Comparison of ENCODE assay signal across 16 mouse cellular contexts in genomic region chr15:93913462-93913861, GRCm38 (mm10).
DNase-seq lines count a peak whose midpoint lies in the region; ATAC-seq lines count a peak whose summit lies in the region.
"Had no signal": no experiment of that assay in that cellular context is flagged by ENCODE, and none has a peak within 500 bp of the region (broad histone marks: within the 10 kb centered on the region; RNA-seq: fewer than 3 reads in every experiment).

No protein-coding gene starts in this region.

- H3K4me2 ChIP-seq in lung, embryonic 15.5 days, result no peak overlapping the region
- H3K4me2 ChIP-seq: embryonic facial prominence, embryonic 13.5 days; heart, embryonic 13.5 days; limb, embryonic 13.5 days had no signal

- H3K4me1 ChIP-seq in lung, embryonic 15.5 days, result peaks cover 9% of the 10 kb centered on the region

- no peak overlapping the region for H3K4me3 ChIP-seq in lung, embryonic 15.5 days
- H3K4me3 ChIP-seq: embryonic facial prominence, embryonic 13.5 days; heart, embryonic 13.5 days; limb, embryonic 13.5 days had no signal

- no peak overlapping the region for H3K27ac ChIP-seq in lung, embryonic 15.5 days
- H3K27ac ChIP-seq: heart, embryonic 13.5 days; limb, embryonic 13.5 days had no signal

- H3K9ac ChIP-seq in lung, embryonic 15.5 days, result no peak overlapping the region
- H3K9ac ChIP-seq: embryonic facial prominence, embryonic 13.5 days; heart, embryonic 13.5 days; limb, embryonic 13.5 days had no signal

- H3K27me3 ChIP-seq in lung, embryonic 15.5 days, result no peaks in the 10 kb centered on the region
- H3K27me3 ChIP-seq: embryonic facial prominence, embryonic 13.5 days; heart, embryonic 13.5 days; limb, embryonic 13.5 days; Patski had no signal

- H3K9me3 ChIP-seq in lung, embryonic 15.5 days, result no peaks in the 10 kb centered on the region
- H3K9me3 ChIP-seq: embryonic facial prominence, embryonic 13.5 days; heart, embryonic 13.5 days; limb, embryonic 13.5 days had no signal

- no peak for DNase-seq in lung, postnatal 25 days (ENCODE audit: low spot score)
- peak; percentile 47 for DNase-seq in brain, adult 2 months (ENCODE audit: low read depth, low spot score)
- no peak for DNase-seq in ovary, postnatal 36 days (ENCODE audit: low spot score)
- no peak for DNase-seq in kidney, adult 11 months
- no peak for DNase-seq in kidney, postnatal 36 days
- DNase-seq: adrenal gland, postnatal 36 days; cerebellum, adult 8-10 months; lung, postnatal 10 days; spleen, adult 18-20 months had no signal

- ATAC-seq in lung, embryonic 15.5 days (ENCODE audit: borderline replicate concordance, extremely low read depth, low FRiP score, low TSS enrichment), result peak; percentile 43; the same call in 1 of the 2 replicates
- ATAC-seq in megakaryocyte progenitor cell, adult 5-6 weeks (replicated peaks; ENCODE audit: poor library complexity), result peak; percentile 95
- ATAC-seq: intestine, postnatal 0 days; Patski had no signal

- no peaks in the 10 kb centered on the region for H3K36me3 ChIP-seq in lung, embryonic 15.5 days
- H3K36me3 ChIP-seq: embryonic facial prominence, embryonic 13.5 days; heart, embryonic 13.5 days; limb, embryonic 13.5 days had no signal

- 70% methylated on average over 5 of the region's 5 CpGs for WGBS in lung, embryonic 15.5 days
